Mouse (Mus musculus): ENCODE data around the gene Pls3.

DNA sequence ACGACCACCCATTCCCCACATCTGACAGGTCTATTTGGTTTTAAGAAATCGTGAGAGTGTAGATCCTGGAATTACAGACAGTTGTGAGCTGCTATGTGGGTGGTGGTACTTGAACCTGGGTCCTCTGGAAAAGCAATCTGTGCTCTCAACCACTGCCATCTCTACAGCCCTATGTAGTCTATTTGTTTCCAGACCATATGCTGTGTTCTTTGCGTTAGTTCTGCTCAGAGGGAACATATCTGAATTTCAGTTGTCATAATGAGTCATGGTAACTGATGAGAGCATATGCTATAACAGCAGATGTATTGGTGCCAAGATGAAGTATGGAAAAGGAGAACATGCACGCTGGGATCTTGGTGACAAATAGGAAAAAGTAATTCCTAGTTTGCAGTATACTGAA, 60.9 kb downstream of the Pls3 start:
- no peak for TF ChIP-seq ZNF384 (IDR thresholded peaks at IDR 0.05; ENCODE audit: low read depth, low read length)
- no peak for TF ChIP-seq MAFK (IDR thresholded peaks at IDR 0.05; ENCODE audit: insufficient read depth, low read depth, low read length)
- TF ChIP-seq HCFC1 (IDR thresholded peaks at IDR 0.05; ENCODE audit: borderline replicate concordance, insufficient read depth, low read length), result no peak
- no peak for TF ChIP-seq ZC3H11A (IDR thresholded peaks at IDR 0.05; ENCODE audit: borderline replicate concordance, low read depth, low read length)
